ENCODE assay signal across 8 mouse cellular contexts in genomic region chr17:79918484-79919004, GRCm38 (mm10). TPM values are rescaled to one million over a fixed set of nuclear protein-coding genes. Genes with fewer than 3 reads are reported as not detected.
DNase-seq lines count a peak whose midpoint lies in the region; ATAC-seq and TF ChIP-seq lines count a peak whose summit lies in the region.
"Had no signal": no experiment of that assay in that cellular context is flagged by ENCODE, and none has a peak within 500 bp of the region (broad histone marks: within the 10 kb centered on the region; RNA-seq: fewer than 3 reads in every experiment).

No protein-coding gene starts in this region.

- H3K9ac ChIP-seq in lung, embryonic 14.5 days, result no peak overlapping the region
- peak overlapping the region; percentile 45 for H3K9ac ChIP-seq in liver, embryonic 11.5 days (ENCODE audit: low read depth, low read length)
- H3K9ac ChIP-seq: forebrain, embryonic 15.5 days had no signal

- WGBS in lung, embryonic 14.5 days, result 15% methylated on average over 9 of the region's 9 CpGs
- 15% methylated on average over 9 of the region's 9 CpGs for WGBS in liver, embryonic 11.5 days

- no peak overlapping the region for H3K27ac ChIP-seq in lung, embryonic 14.5 days (ENCODE audit: low read depth)
- H3K27ac ChIP-seq in liver, embryonic 11.5 days (ENCODE audit: low read depth, low read length), result peak overlapping the region; percentile 54
- H3K27ac ChIP-seq: forebrain, embryonic 15.5 days had no signal

- no peak overlapping the region for H3K4me3 ChIP-seq in lung, embryonic 14.5 days (ENCODE audit: low read depth, low read length)
- peak overlapping the region; percentile 30; the same call in 1 of the 2 replicates for H3K4me3 ChIP-seq in liver, embryonic 11.5 days (ENCODE audit: low read depth, low read length)
- H3K4me3 ChIP-seq: forebrain, embryonic 15.5 days had no signal

- peak; percentile 76 for ATAC-seq in lung, embryonic 14.5 days (ENCODE audit: insufficient read depth)
- ATAC-seq in erythroblast, adult 5-6 weeks (replicated peaks; ENCODE audit: low FRiP score, poor library complexity, severe bottlenecking), result peak; percentile 43; the same call in 1 of the 2 replicates
- peak; percentile 96 for ATAC-seq in liver, embryonic 11.5 days (replicated peaks; ENCODE audit: low FRiP score)
- ATAC-seq: forebrain, embryonic 15.5 days had no signal

- H3K36me3 ChIP-seq in lung, embryonic 14.5 days (ENCODE audit: insufficient read depth), result no peaks in the 10 kb centered on the region
- no peaks in the 10 kb centered on the region for H3K36me3 ChIP-seq in liver, embryonic 11.5 days (ENCODE audit: control insufficient read depth, insufficient read depth, low read length)
- H3K36me3 ChIP-seq: forebrain, embryonic 15.5 days had no signal

- DNase-seq in lung, embryonic 14.5 days, result peak; percentile 28
- no peak for DNase-seq in lung, postnatal 4 days
- DNase-seq in liver, embryonic 11.5 days (ENCODE audit: low spot score), result peak; percentile 68
- DNase-seq in thymus, postnatal 4 days, result peak; percentile 65
- no peak for DNase-seq in right cerebral cortex, postnatal 36 days (ENCODE audit: low spot score in 2 of 2)
- no peak for DNase-seq in right cerebral cortex, adult 18-20 months

- no peaks in the 10 kb centered on the region for H3K9me3 ChIP-seq in lung, embryonic 14.5 days (ENCODE audit: low read depth, low read length)
- H3K9me3 ChIP-seq in liver, embryonic 11.5 days (ENCODE audit: control insufficient read depth, low read length), result no peaks in the 10 kb centered on the region
- H3K9me3 ChIP-seq: forebrain, embryonic 15.5 days had no signal

- H3K27me3 ChIP-seq in lung, embryonic 14.5 days (ENCODE audit: insufficient read depth, low read length), result no peaks in the 10 kb centered on the region
- no peaks in the 10 kb centered on the region for H3K27me3 ChIP-seq in liver, embryonic 11.5 days (replicated peaks; ENCODE audit: control insufficient read depth, insufficient read depth, low read length)
- H3K27me3 ChIP-seq: forebrain, embryonic 15.5 days had no signal

- no peak for TF ChIP-seq CTCF in lung, embryonic 14.5 days (IDR thresholded peaks at IDR 0.05; ENCODE audit: low read depth)

- 0 out of 2 replicates have a peak, but pooled peaks cover 7% of the 10 kb centered on the region for H3K4me1 ChIP-seq in lung, embryonic 14.5 days (ENCODE audit: insufficient read depth)
- peaks cover 22% of the 10 kb centered on the region for H3K4me1 ChIP-seq in liver, embryonic 11.5 days (replicated peaks; ENCODE audit: control insufficient read depth, insufficient read depth, low read length)
- H3K4me1 ChIP-seq: forebrain, embryonic 15.5 days had no signal

- peak overlapping the region; percentile 35 for H3K4me2 ChIP-seq in lung, embryonic 14.5 days
- H3K4me2 ChIP-seq in liver, embryonic 11.5 days, result peak overlapping the region; percentile 59
- H3K4me2 ChIP-seq: forebrain, embryonic 15.5 days had no signal

RNA-seq across cellular contexts. Expression of gene Atl2, which starts 22.6 kb away (rescaled TPM):
- polyA plus RNA-seq in lung, embryonic 14.5 days (2014; fragmentation: Nextera tagmentation; extraction: Ambion mirVana), result 38.4 and 39.8 TPM in 2 replicates
- total RNA-seq in erythroblast, adult 5-6 weeks (2015; ENCODE audit: low replicate concordance), result 16.7 and 30.1 TPM in 2 replicates
- total RNA-seq in erythroblast, adult 5-6 weeks (2017; ENCODE audit: low replicate concordance), result 21.6 and 38.2 TPM in 2 replicates
- 51.0 and 58.7 TPM in 2 replicates for polyA plus RNA-seq in liver, embryonic 11.5 days (2014; fragmentation: Nextera tagmentation; extraction: Ambion mirVana)

Comparison
In these comparisons a context has a peak if more than half of its experiments do, and no peak if none do; other contexts are left out.
1. DNase-seq: peak in lung, embryonic 14.5 days (single experiment), liver, embryonic 11.5 days (single experiment) and thymus, postnatal 4 days (single experiment); none in lung, postnatal 4 days (0 of 2), right cerebral cortex, postnatal 36 days (0 of 2) and right cerebral cortex, adult 18-20 months (single experiment).
2. ATAC-seq: peak in every context shown above with its lines; median percentile 96 in liver, embryonic 11.5 days; 76 in lung, embryonic 14.5 days; 43 in erythroblast, adult 5-6 weeks.